Mouse (Mus musculus): ENCODE measurements around the gene Spr. TPM values are rescaled to one million over a fixed set of nuclear protein-coding genes. Genes with fewer than 3 reads are reported as not detected.
"Not testable (repeated sequence)": the region's sequence is repeated elsewhere in the genome, so short reads cannot be mapped to it uniquely, and the experiment has no call there.

Gene Spr
- total and polyA plus RNA-seq, 2 experiments from 2014 or later, result 28.4 to 29.0 TPM

- Histone ChIP-seq H3K27ac (ENCODE audit: low read depth, low read length) (no peak overlapping the region), H3K9ac (replicated peaks; ENCODE audit: low read length, poor library complexity, severe bottlenecking) (no peak overlapping the region), H3K4me1 (ENCODE audit: insufficient read depth, low read length) (no peaks in the 10 kb centered on the region), H3K27me3 (ENCODE audit: insufficient read depth, low read length) (no peaks in the 10 kb centered on the region), H3K4me2 (ENCODE audit: low read depth, low read length, poor library complexity, severe bottlenecking) (no peak overlapping the region), H3K36me3 (ENCODE audit: insufficient read depth, low read length) (no peaks in the 10 kb centered on the region), H3K4me3 (ENCODE audit: low read depth, low read length) (no peak overlapping the region), H3K9me3 (ENCODE audit: low read length) (no peaks in the 10 kb centered on the region)
- 90% methylated on average over 2 of the region's 2 CpGs for WGBS
- no peak for TF ChIP-seq CTCF (IDR thresholded peaks at IDR 0.05)
- ATAC-seq (ENCODE audit: low FRiP score) (no peak), DNase-seq (ENCODE audit: low spot score) (no peak)
These were observed 2.0 kb upstream of the Spr start for GRCm38 (mm10) chr6:85139534-85139933.

- not testable (repeated sequence) for H3K36me3 ChIP-seq (ENCODE audit: insufficient read depth, low read length); ATAC-seq (ENCODE audit: low FRiP score); DNase-seq (ENCODE audit: low spot score); H3K9me3 ChIP-seq (ENCODE audit: low read length); H3K27ac ChIP-seq (ENCODE audit: low read depth, low read length); H3K9ac ChIP-seq (replicated peaks; ENCODE audit: low read length, poor library complexity, severe bottlenecking); H3K4me1 ChIP-seq (ENCODE audit: insufficient read depth, low read length); H3K27me3 ChIP-seq (ENCODE audit: insufficient read depth, low read length)
- Histone ChIP-seq H3K4me2 (ENCODE audit: low read depth, low read length, poor library complexity, severe bottlenecking) (peak overlapping the region; percentile 69), H3K4me3 (ENCODE audit: low read depth, low read length) (peak overlapping the region; percentile 75)
- 67% methylated on average over 7 of the region's 7 CpGs for WGBS
These were observed 782 bp downstream of the Spr start for GRCm38 (mm10) chr6:85136784-85137183.

- ATAC-seq (ENCODE audit: low FRiP score), result not testable (repeated sequence)
- 41% methylated on average over 3 of the region's 3 CpGs for WGBS
These were observed 4.8 kb downstream of the Spr start for GRCm38 (mm10) chr6:85132794-85133193.

GRCm38 (mm10) chr6:85132237-85132636 lies 5.3 kb downstream of the Spr start:
- not testable (repeated sequence) for H3K4me3 ChIP-seq (ENCODE audit: low read depth, low read length)
- 92% methylated on average over 3 of the region's 3 CpGs for WGBS

More at GRCm38 (mm10) chr6:85132794-85133193, 4.8 kb downstream of the Spr start:
- not testable (repeated sequence) for H3K27ac ChIP-seq (ENCODE audit: low read depth, low read length); H3K9me3 ChIP-seq (ENCODE audit: low read length); H3K36me3 ChIP-seq (ENCODE audit: insufficient read depth, low read length); H3K4me3 ChIP-seq (ENCODE audit: low read depth, low read length); H3K4me1 ChIP-seq (ENCODE audit: insufficient read depth, low read length); H3K4me2 ChIP-seq (ENCODE audit: low read depth, low read length, poor library complexity, severe bottlenecking); H3K9ac ChIP-seq (replicated peaks; ENCODE audit: low read length, poor library complexity, severe bottlenecking); H3K27me3 ChIP-seq (ENCODE audit: insufficient read depth, low read length)
- peak; percentile 76 for TF ChIP-seq CTCF (IDR thresholded peaks at IDR 0.05)
- DNase-seq (ENCODE audit: low spot score), result peak; percentile 25

DNA sequence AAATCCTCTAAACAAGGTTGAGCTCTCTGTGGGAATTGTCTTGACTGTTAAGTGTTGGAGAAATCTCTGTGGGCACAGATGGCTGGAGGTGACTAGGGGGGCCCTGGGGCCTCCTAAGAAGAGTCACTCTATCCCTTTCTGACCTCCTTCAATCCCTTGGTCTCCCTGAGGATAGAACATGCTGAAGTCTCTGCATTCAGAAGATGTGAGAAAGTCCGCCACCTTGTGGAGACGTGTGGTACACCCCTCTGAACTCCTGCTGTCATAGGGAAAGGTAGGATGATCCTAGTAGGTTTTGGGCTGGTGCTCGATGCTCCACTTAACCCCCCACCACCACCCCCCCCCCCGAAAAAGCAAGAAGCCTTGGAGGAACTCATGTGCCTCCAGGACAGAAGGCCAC lies 5.9 kb downstream of the Spr start:
- Histone ChIP-seq H3K36me3 (ENCODE audit: insufficient read depth, low read length) (no peaks in the 10 kb centered on the region), H3K27me3 (ENCODE audit: insufficient read depth, low read length) (peaks cover 10% of the 10 kb centered on the region), H3K9me3 (ENCODE audit: low read length) (no peaks in the 10 kb centered on the region), H3K4me3 (ENCODE audit: low read depth, low read length) (no peak overlapping the region), H3K27ac (ENCODE audit: low read depth, low read length) (no peak overlapping the region), H3K4me2 (ENCODE audit: low read depth, low read length, poor library complexity, severe bottlenecking) (no peak overlapping the region), H3K9ac (replicated peaks; ENCODE audit: low read length, poor library complexity, severe bottlenecking) (no peak overlapping the region), H3K4me1 (ENCODE audit: insufficient read depth, low read length) (no peaks in the 10 kb centered on the region)
- 0 out of 2 replicates have a peak, but pooled peaks have one; percentile 27 for ATAC-seq (ENCODE audit: low FRiP score)
- 3% methylated on average over 4 of the region's 4 CpGs for WGBS
- TF ChIP-seq CTCF (IDR thresholded peaks at IDR 0.05), result peak; percentile 87
- DNase-seq (ENCODE audit: low spot score), result peak; percentile 86

More at GRCm38 (mm10) chr6:85132237-85132636, 5.3 kb downstream of the Spr start:
- not testable (repeated sequence) for H3K9ac ChIP-seq (replicated peaks; ENCODE audit: low read length, poor library complexity, severe bottlenecking); H3K27ac ChIP-seq (ENCODE audit: low read depth, low read length); H3K4me2 ChIP-seq (ENCODE audit: low read depth, low read length, poor library complexity, severe bottlenecking); ATAC-seq (ENCODE audit: low FRiP score); H3K4me1 ChIP-seq (ENCODE audit: insufficient read depth, low read length); H3K36me3 ChIP-seq (ENCODE audit: insufficient read depth, low read length); H3K9me3 ChIP-seq (ENCODE audit: low read length); H3K27me3 ChIP-seq (ENCODE audit: insufficient read depth, low read length); DNase-seq (ENCODE audit: low spot score)

DNA sequence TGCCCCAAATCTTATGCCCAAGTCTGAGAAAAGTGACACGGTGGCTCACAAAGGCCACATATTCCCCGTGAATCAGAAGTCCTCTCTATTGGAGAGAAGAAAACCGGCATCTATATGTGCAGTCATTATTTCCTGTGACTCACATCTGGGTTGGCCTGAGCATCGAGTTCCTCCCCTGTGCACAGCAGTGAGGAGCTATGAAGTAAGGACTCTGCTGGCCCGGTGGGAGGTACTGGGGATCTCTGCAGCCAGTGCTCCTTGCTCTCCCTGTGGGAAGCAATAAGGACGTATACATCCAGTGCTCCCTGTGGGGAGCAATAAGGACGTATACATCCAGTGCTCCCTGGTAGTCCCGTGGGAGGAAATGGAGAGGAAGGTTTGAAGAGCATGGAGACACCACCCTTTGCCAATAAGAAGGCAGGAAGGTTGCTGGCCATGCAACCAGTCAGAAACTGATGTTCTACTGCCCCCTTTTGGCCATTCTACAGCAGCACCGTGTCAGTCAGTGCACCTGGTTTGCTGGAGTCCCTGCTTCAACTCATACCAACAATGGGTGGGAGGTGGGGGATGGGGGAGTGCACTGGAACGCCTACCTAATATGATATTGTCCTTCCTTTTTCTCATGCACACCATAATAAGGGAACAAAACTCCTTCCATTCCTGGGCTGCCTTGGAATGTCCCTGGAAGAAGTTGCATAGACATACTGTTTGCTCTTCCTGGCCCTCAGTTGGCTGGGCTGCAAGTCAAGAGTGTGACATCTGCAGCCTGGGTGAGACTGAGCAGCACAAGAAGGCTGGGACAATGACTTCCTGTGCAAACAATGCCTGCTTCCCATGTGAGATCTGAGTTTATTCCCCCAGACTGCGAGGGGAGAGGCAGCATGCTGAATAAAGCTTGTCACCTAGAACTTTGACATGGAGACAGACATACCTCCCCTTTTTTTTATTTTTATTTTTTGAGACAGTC lies 19.7 kb downstream of the Spr start:
- not testable (repeated sequence) for ATAC-seq (ENCODE audit: low FRiP score); H3K4me1 ChIP-seq (ENCODE audit: insufficient read depth, low read length); H3K36me3 ChIP-seq (ENCODE audit: insufficient read depth, low read length); H3K27me3 ChIP-seq (ENCODE audit: insufficient read depth, low read length); H3K4me3 ChIP-seq (ENCODE audit: low read depth, low read length); H3K4me2 ChIP-seq (ENCODE audit: low read depth, low read length, poor library complexity, severe bottlenecking); H3K27ac ChIP-seq (ENCODE audit: low read depth, low read length); H3K9me3 ChIP-seq (ENCODE audit: low read length); H3K9ac ChIP-seq (replicated peaks; ENCODE audit: low read length, poor library complexity, severe bottlenecking)
- peak; percentile 72 for TF ChIP-seq CTCF (IDR thresholded peaks at IDR 0.05)
- DNase-seq (ENCODE audit: low spot score), result peak; percentile 71
- 37% methylated on average over 8 of the region's 11 CpGs for WGBS

Data from midbrain, postnatal 0 days (tissue).